Mouse (Mus musculus): ENCODE measurements around the gene Znrf1.

DNA sequence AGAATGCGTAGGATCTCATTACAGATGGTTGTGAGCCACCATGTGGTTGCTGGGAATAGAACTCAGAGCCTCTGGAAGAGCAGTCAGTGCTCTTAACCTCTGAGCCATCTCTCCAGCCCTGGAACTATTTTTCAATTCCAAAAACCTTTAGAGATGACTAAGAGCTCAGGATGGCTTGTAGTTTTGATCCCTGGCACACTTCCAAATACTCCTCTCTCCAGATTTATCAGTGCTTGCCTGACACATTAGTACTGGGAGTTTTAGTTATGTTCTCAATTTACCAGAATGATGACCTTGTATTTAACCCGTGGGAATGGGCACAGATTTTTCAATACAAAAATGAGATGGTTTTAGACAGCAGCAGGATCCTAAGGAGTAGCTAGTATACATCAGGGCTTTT, 130.9 kb downstream of the Znrf1 start:
- TF ChIP-seq CTCF (IDR thresholded peaks at IDR 0.05; ENCODE audit: borderline replicate concordance, insufficient read depth, low read depth, low read length) (no peak), POLR2A (IDR thresholded peaks at IDR 0.05; ENCODE audit: borderline replicate concordance, insufficient read depth, low read length) (no peak)
